Mouse (Mus musculus): ENCODE results near the gene Erbb2. TPM values are rescaled to one million over a fixed set of nuclear protein-coding genes. Genes with fewer than 3 reads are reported as not detected.

Gene Erbb2
- total RNA-seq, 1 experiment from 2014 or later: not detected

DNA sequence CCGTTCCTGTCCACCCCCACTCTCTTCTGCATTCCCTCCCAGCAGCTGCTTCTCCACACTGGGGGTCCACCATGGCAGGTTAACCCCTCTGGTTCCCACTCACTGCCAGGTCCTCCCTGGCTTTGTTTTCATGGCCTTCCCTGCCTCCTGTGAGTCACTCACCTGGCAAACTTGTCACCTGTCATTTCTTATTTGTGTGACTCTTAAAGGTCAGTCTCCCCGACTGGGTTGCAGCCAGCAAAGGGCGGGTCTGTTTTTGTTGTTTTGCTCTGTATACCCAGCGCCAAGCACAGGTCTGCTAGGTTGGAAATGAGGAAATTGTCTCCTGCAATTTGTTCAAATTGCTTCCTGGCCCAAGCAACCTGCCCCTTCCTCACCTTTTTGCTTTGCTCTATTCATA lies 33.4 kb downstream of the Erbb2 start:
- ATAC-seq (replicated peaks in 1 of 2; ENCODE audit: insufficient read depth in 1 of 2, low FRiP score in 2 of 2, low TSS enrichment in 1 of 2, low read depth in 1 of 2, poor library complexity in 2 of 2, severe bottlenecking in 2 of 2): no peak

GRCm38 (mm10) chr11:98446213-98446561 lies 33.9 kb downstream of the Erbb2 start, which contains the start of gene Grb7:
Grb7 (plus strand) TSS chr11:98446394.
- ATAC-seq (replicated peaks in 1 of 2; ENCODE audit: insufficient read depth in 1 of 2, low FRiP score in 2 of 2, low TSS enrichment in 1 of 2, low read depth in 1 of 2, poor library complexity in 2 of 2, severe bottlenecking in 2 of 2): no peak

DNA sequence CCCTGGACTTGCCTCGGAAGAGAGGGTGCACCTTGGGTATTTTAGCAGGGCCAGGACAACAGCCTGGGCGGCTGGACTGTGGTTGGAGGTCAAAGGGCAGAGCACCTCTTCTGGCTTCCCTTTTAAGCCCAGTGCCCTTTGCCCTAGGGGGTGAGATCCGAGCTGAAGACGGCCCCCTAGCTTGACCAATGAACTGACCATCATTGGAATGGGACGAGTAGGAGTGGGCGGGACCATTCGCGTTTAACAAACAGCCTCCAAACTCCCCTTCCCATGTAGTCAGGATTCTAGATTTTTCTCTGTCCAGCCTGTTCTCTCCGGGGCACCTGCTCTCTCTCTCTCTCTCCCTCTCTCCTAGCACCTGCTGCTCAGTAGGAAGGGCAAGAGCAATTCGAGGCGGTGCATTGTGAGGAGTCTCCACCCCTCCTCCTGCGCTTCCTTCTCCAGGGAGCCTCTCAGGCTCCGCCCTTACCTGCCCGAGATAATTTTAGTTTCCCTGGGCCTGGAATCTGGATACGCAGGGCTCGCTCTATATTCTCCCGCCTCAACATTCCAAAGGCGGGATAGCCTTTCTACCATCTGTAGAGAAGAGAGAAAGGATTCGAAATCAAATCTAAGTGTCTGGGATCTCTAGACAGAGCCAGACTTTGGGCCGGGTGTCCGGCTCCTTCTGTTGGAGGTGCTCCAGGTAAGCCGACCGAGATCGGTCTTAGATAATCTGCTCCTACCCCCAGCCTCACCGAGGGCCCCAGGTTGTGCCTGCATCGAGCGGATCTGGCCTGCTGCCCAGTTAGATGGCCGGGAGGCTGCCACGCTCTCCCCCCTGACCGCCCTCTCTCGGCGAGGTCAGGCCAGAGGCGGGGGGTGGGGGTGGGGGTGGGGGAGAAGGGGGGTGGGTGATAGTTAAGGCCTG lies 34.5 kb downstream of the Erbb2 start:
- no peak for ATAC-seq (replicated peaks in 1 of 2; ENCODE audit: insufficient read depth in 1 of 2, low FRiP score in 2 of 2, low TSS enrichment in 1 of 2, low read depth in 1 of 2, poor library complexity in 2 of 2, severe bottlenecking in 2 of 2)

- no peak for ATAC-seq (replicated peaks in 1 of 2; ENCODE audit: insufficient read depth in 1 of 2, low FRiP score in 2 of 2, low TSS enrichment in 1 of 2, low read depth in 1 of 2, poor library complexity in 2 of 2, severe bottlenecking in 2 of 2)
Observed at GRCm38 (mm10) chr11:98447475-98447834, 35.2 kb downstream of the Erbb2 start.

DNA sequence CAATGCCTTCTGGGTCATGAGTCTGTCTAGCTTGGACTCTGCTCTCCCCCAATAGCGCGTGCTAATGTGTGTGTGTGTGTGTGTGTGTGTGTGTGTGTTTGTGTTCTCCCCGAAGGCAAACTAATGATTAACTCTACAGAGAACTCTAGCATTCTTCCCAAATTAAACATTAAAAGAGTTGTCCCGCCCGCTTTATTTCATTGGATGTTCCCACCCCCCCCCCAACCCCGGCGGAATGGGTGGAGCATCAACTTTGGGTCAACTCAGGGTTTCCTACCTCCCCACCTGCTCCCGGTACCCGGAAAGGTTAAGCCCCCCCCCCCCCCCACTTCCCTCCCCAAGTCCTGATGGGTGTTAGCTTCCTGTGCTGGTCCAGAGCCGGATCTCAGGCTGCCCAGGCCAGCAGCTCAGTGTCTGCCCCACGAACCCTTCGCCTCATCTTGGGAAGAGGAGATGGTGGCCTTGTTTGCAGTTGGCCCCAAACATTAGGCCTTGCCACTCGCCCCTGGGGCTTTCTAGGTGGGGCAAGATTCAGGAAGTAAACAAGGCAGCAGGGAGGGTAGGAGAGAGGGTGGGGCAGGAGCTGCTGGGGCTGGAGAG lies 36.0 kb downstream of the Erbb2 start:
- no peak for ATAC-seq (replicated peaks in 1 of 2; ENCODE audit: insufficient read depth in 1 of 2, low FRiP score in 2 of 2, low TSS enrichment in 1 of 2, low read depth in 1 of 2, poor library complexity in 2 of 2, severe bottlenecking in 2 of 2)

GRCm38 (mm10) chr11:98449419-98449818 lies 37.1 kb downstream of the Erbb2 start:
- no peak for ATAC-seq (replicated peaks in 1 of 2; ENCODE audit: insufficient read depth in 1 of 2, low FRiP score in 2 of 2, low TSS enrichment in 1 of 2, low read depth in 1 of 2, poor library complexity in 2 of 2, severe bottlenecking in 2 of 2)

DNA sequence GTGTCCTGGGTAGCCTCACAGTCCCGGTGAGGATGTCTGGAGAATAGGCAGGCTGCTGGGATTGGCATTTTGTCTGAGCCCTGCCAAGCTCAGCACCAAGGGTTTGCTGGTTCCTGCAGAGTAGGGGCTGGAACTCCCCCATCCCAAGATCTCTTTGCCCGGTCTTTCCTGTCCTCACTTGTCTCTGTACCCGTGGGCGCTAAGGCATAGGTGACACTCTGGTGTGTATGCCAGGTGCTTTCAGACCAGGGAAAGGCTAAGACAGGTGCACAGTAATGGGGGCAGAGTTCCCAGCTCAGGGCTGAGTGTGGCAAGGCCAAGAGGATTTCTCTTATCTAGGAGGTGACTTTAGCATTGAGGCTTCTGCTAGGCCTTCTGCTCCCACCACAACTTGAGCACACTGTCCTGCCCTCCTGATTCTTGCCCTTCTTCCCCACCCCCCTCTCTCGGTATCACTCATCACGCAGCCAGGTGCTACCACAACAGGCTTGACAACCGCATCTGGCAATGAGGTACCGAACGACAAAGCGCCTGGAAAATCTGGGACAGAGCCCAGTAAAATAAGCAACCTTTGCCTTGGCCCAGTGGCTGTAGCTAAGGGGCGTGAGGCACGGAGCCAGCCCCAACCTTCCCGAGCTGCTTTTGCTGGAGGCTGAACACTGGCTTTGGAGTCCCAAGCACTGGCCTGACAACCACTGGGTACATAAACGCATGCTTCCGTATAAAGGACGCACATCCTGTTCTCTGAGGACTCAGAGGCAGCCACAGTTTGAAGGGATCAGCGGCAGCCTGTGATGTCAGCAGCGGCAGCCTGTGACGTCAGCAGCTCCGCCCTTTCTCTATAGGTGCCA lies 37.9 kb downstream of the Erbb2 start:
- no peak for ATAC-seq (replicated peaks in 1 of 2; ENCODE audit: insufficient read depth in 1 of 2, low FRiP score in 2 of 2, low TSS enrichment in 1 of 2, low read depth in 1 of 2, poor library complexity in 2 of 2, severe bottlenecking in 2 of 2)

- no peak for ATAC-seq (replicated peaks in 1 of 2; ENCODE audit: insufficient read depth in 1 of 2, low FRiP score in 2 of 2, low TSS enrichment in 1 of 2, low read depth in 1 of 2, poor library complexity in 2 of 2, severe bottlenecking in 2 of 2)
Observed at GRCm38 (mm10) chr11:98455484-98455883, 43.2 kb downstream of the Erbb2 start.

DNA sequence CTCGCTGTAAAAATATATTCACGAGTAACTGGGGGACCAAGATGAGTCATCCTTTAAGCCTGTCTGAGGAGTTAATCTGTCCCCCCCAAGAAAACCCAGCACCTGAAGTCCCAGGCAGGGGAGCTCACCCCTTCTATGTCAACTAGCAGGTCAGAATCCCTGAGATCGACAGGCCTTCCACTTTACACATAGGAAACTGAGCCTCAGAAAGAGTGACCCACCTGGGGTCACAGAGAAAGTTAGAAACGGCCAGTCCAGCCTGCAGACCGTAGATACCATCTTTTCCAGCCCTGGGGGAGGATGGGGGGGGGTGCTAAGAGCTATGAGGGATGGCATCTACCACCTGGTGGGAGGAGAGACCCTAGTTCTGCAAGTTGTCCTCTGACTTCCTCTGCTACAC lies 44.3 kb downstream of the Erbb2 start:
- ATAC-seq (replicated peaks in 1 of 2; ENCODE audit: insufficient read depth in 1 of 2, low FRiP score in 2 of 2, low TSS enrichment in 1 of 2, low read depth in 1 of 2, poor library complexity in 2 of 2, severe bottlenecking in 2 of 2): no peak

DNA sequence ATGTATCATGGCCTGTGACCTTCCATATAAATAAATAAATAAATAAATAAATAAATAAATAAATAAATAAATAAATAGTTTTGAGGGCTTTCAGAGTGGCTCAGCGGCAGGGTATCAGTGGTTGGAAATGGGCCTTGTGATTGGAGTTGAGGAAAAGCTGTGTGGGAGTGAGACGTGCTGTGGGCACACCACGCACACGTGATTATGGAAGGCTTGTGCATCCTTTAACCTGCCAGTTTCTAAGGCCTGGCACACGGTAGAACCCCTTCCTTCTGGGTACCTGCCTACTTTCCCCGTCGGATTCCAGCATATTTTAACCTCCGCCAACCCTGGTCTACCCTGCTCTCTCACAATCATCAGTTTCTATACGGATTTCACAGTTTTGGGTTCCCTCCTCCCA lies 44.7 kb downstream of the Erbb2 start:
- ATAC-seq (replicated peaks in 1 of 2; ENCODE audit: insufficient read depth in 1 of 2, low FRiP score in 2 of 2, low TSS enrichment in 1 of 2, low read depth in 1 of 2, poor library complexity in 2 of 2, severe bottlenecking in 2 of 2): no peak

DNA sequence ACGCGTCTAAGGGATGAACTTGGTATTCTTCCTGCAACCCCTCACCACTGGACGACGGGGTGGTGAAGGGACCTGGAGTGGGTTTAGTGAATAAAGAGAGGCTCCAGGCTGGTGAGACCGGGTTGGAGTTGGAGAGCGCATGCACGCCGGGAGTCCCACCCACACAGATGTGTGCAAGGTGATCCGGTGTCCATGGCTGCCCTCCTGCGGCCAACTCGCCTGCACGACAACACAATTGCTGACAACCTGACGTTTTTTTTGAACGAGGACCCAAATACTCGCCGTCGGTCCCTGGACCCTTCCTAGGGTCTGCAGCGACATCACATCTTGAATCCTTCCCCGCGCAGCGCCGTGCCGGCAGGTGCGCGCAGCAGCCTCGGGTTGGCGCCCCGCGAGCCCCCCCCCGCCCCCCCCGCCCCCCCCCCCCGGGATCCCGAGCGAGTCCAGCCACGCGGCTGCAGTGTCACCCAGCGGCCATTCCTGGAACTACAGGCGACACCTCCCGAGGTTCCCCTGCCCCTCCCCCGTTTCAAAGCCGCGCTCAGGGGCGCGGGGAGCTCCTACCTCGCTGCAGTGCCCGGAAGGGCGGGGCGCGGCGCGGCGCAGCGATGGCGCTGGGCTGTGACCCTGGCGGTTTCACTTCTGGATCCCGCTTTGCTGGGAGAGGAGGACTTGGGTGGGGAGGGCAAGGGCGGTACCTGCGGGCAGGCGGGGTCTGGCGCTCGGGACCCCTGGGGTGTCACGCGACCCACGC lies 45.3 kb downstream of the Erbb2 start:
- peak; percentile 65 to 68 for ATAC-seq (replicated peaks in 1 of 2; ENCODE audit: insufficient read depth in 1 of 2, low FRiP score in 2 of 2, low TSS enrichment in 1 of 2, low read depth in 1 of 2, poor library complexity in 2 of 2, severe bottlenecking in 2 of 2)

GRCm38 (mm10) chr11:98458121-98458990 lies 46.1 kb downstream of the Erbb2 start:
- ATAC-seq (replicated peaks in 1 of 2; ENCODE audit: insufficient read depth in 1 of 2, low FRiP score in 2 of 2, low TSS enrichment in 1 of 2, low read depth in 1 of 2, poor library complexity in 2 of 2, severe bottlenecking in 2 of 2): 0 out of 4 replicates have a peak, but pooled peaks of 1 of the 2 experiments have one; percentile 2

- no peak for ATAC-seq (replicated peaks in 1 of 2; ENCODE audit: insufficient read depth in 1 of 2, low FRiP score in 2 of 2, low TSS enrichment in 1 of 2, low read depth in 1 of 2, poor library complexity in 2 of 2, severe bottlenecking in 2 of 2)
Observed at GRCm38 (mm10) chr11:98459071-98459741, 46.9 kb downstream of the Erbb2 start.

GRCm38 (mm10) chr11:98459860-98460259 lies 47.6 kb downstream of the Erbb2 start:
- no peak for ATAC-seq (replicated peaks in 1 of 2; ENCODE audit: insufficient read depth in 1 of 2, low FRiP score in 2 of 2, low TSS enrichment in 1 of 2, low read depth in 1 of 2, poor library complexity in 2 of 2, severe bottlenecking in 2 of 2)

DNA sequence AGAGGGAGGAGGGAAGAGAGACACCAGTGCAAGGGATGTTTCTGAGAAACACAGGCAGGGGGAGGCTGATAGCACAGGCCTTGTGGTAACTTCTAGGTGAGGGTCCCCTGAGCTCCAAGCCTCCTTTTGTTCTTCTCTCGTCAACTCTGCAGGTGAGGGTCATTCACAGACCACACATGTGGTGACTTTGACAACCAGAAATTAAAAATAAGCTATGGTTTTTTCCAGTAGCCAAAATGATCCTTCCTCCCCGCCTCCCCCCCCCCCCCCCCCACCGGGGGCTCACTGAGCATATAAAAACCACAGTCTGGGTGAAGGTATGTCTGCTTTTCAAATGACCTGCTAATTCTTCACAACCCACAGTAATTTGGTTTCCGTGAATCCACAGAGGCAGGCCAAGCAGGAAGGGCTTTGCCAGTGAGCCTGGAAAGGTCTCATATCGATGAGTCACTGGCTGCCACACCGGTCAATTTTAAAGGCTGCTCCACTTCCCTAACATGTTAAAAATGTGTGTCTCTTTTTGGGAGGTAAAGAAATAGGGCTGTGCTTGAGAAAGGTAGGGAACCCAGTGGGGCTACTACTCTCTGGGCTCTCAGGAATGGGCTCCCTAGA lies 48.9 kb downstream of the Erbb2 start:
- ATAC-seq (replicated peaks in 1 of 2; ENCODE audit: insufficient read depth in 1 of 2, low FRiP score in 2 of 2, low TSS enrichment in 1 of 2, low read depth in 1 of 2, poor library complexity in 2 of 2, severe bottlenecking in 2 of 2): no peak

DNA sequence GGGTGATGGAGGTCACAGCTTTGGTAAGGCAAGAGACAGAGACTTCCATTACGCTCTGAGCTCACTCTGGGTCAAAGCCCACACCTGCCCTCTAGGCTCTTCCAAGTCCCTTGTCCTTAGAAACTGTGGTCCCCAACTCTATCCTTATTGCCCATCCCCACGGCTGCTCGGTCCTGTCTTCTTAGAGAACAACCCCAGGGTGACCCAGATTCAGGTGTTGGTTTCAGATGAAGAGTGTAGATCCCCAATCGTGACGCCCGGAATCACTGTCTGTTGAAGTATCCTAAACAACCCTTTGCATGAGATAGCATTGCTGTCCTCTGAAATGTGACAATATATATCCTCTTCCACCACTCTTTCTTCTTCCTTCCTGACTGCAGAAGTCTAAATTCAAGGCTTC lies 50.0 kb downstream of the Erbb2 start:
- ATAC-seq (replicated peaks in 1 of 2; ENCODE audit: insufficient read depth in 1 of 2, low FRiP score in 2 of 2, low TSS enrichment in 1 of 2, low read depth in 1 of 2, poor library complexity in 2 of 2, severe bottlenecking in 2 of 2): no peak

Measured in hematopoietic stem cell, adult 5-6 weeks (primary cell).